Mouse (Mus musculus) left cerebral cortex, postnatal 10 days (tissue): Measurements from ENCODE around the gene Rnf207. TPM values are rescaled to one million over a fixed set of nuclear protein-coding genes. Genes with fewer than 3 reads are reported as not detected.

ENCODE experiments used
- DNase-seq, 2 experiments: peaks; one replicate each; pipeline ENCODE4 v3.0.0; 2021 to 2022; ENCODE audit warnings: low spot score in 2 of 2, mixed read lengths in 1 of 2; ENCODE audit errors: extremely low spot score in 1 of 2
- intact Hi-C: fragments of 180-260 bp; cut with DNase I; formaldehyde crosslinking; loops from one replicate; pipeline ENCODE4 v1.15.1; 2025
- total RNA-seq, 2 experiments: library from RNA; stranded (reverse); gene quantifications; 2 replicates each; pipeline ENCODE4 v1.2.3; 2021

Gene Rnf207
- total RNA-seq, 2 experiments from 2014 or later: 1.1 to 4.5 TPM

GRCm38 (mm10) chr4:152338419-152339292 lies 19.9 kb upstream of the Rnf207 start, which contains the start of gene Chd5:
Gene Chd5 (plus strand): TSS chr4:152338651.
- DNase-seq: peak; percentile 61 to 83
- intact Hi-C loops: no loop called here

DNA sequence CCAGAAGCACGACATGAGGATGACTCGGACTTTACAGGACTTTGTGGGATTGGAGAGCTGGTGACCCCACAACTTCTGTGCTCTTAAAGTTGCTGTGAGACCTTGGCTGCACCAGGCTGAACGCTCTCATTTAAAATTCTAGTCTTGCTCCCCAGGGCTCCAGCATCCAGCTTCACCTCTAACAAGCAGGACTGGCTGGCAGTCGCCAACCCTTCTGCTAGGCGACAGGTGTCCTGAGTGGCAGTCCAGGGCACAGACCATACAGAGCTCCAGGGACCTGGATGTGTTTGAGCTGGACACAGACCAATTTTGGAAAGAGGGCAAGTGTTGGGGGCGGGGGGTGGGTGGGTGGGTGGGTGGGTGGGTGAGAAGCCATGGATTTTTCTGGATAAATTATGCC lies 19.0 kb upstream of the Rnf207 start:
- no peak for DNase-seq
- intact Hi-C loops: no loop called here

- intact Hi-C loops: loop anchor here (2.0 kb wide), 1 partner anchor 101 kb away; no protein-coding TSS in a partner anchor
- no peak for DNase-seq
Observed at GRCm38 (mm10) chr4:152333587-152333986, 14.8 kb upstream of the Rnf207 start.

GRCm38 (mm10) chr4:152332952-152333351 lies 14.2 kb upstream of the Rnf207 start:
- peak in 1 of 2 experiments; percentile 80 for DNase-seq
- intact Hi-C loops: loop anchor here (2.0 kb wide), 1 partner anchor 102 kb away; no protein-coding TSS in a partner anchor

- intact Hi-C loops: no loop called here
- peak in 1 of 2 experiments; percentile 64 for DNase-seq
Observed at GRCm38 (mm10) chr4:152328691-152329090, 9.9 kb upstream of the Rnf207 start.

DNA sequence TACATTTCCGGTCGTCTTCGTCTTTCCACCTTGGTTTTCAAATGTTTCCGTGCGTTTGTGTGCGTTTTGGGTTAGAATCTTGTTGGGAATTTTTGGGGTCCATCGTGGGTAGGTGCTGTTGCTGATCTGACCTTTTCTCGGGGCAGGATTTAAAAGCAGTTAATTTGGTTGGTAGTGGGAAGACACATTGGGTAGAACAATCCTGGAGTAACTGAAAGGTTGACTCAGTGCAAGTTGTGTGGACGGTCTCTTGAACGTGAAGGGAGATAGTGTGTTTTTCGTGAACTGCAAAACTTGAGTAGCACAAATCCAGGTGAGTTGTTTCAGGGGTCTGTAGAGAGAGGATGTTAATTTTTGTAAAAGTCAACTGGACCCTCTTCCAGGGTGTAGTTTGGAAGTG lies 7.8 kb upstream of the Rnf207 start:
- no peak for DNase-seq
- intact Hi-C loops: no loop called here

GRCm38 (mm10) chr4:152325574-152326411 lies 7.0 kb upstream of the Rnf207 start, which contains the start of gene Rpl22:
Gene Rpl22 (plus strand): TSS chr4:152325742.
- intact Hi-C loops: no loop called here
- DNase-seq: peak; percentile 95

DNA sequence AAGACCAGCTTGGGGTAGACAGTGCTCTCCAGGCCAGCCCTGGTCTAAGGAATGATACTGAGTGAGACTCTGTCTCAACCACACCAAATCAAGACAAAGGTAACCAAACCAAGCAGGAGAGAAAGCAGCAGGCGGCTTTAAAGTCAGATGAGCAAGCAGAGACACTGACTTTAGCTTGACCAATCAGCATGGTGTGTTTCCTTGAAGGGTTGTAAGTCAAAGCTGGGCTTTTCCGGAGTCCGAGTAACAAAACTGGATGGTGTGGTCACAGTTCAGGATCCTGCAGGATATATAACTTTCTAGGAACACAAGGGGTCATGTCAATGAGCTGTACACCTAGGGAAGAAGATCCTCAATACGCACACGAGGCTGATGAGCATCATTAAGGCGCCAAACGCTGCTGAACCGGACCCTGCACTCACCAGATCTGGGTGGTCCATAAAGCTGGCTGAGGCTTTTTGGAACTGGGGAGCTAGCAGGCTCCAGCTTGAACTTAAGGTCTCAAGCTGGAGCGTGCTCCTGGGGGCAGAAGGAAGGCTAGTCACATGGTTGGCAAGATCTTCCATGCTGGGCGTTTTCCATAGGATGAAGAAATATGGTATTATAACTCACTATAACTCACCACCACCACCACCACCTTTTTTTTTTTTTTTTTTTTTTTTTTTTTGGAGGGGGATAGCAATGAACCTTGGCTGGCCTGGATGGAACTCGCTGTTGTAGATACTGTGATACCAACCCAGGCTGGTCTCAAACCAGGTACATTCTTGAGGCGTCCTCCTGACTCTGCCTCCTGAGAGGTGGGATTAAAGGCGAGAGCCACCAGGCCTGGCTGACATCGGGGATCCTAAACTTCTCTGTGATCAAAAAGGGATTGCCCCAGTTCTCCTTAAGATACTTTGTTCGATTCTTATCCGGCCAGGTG lies 6.1 kb upstream of the Rnf207 start:
- intact Hi-C loops: no loop called here
- no peak for DNase-seq

DNA sequence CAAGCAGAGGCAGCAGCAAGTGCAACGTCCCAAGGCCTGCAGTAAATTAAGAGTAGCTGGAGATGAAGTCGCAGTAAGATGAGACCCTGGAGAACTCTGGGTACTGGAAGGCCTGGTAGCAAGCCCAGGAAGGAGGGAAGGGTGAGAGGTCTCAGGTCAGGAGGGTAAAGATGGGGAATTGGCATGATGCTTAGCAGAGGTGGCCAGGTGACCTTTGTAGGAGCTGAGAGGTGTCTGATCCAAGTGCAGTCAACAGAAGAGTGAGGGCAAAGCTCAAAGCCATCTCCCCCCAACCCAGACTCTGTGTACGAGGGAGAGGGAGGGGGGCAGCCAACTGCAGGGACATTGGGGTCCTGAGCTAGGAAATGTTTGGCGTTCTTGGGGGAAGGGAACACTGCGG lies 2.7 kb upstream of the Rnf207 start:
- DNase-seq: no peak
- intact Hi-C loops: no loop called here

DNA sequence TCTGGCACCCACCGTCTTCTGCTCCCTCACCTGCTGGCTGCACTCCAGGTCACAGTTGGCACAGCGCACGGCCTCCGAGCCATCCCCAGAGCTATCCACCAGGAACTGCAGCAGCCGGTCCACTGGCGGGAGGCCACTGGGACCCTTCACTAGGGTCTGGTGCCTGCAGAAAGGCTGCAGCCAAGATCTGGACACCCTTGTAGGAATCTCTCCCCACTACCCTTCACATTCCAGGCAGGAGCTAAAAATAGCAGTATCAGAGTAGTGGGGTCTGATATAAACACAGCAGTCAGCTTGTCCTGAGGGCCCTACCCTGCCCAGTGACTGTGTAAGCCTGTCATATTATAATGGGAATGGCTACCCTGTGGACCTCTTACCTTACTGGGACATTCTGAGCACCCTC lies 1.2 kb downstream of the Rnf207 start:
- intact Hi-C loops: no loop called here
- no peak for DNase-seq

GRCm38 (mm10) chr4:152315498-152316213 lies 3.1 kb downstream of the Rnf207 start:
- no peak for DNase-seq
- intact Hi-C loops: no loop called here

GRCm38 (mm10) chr4:152313934-152314333 lies 4.9 kb downstream of the Rnf207 start:
- intact Hi-C loops: no loop called here
- peak in 1 of 2 experiments; percentile 78 for DNase-seq

GRCm38 (mm10) chr4:152313211-152313632 lies 5.6 kb downstream of the Rnf207 start:
- intact Hi-C loops: no loop called here
- DNase-seq: no peak

- DNase-seq: no peak
- intact Hi-C loops: no loop called here
Observed at GRCm38 (mm10) chr4:152312186-152312585, 6.6 kb downstream of the Rnf207 start.

- intact Hi-C loops: no loop called here
- no peak for DNase-seq
Observed at GRCm38 (mm10) chr4:152307542-152307941, 11.3 kb downstream of the Rnf207 start.

DNA sequence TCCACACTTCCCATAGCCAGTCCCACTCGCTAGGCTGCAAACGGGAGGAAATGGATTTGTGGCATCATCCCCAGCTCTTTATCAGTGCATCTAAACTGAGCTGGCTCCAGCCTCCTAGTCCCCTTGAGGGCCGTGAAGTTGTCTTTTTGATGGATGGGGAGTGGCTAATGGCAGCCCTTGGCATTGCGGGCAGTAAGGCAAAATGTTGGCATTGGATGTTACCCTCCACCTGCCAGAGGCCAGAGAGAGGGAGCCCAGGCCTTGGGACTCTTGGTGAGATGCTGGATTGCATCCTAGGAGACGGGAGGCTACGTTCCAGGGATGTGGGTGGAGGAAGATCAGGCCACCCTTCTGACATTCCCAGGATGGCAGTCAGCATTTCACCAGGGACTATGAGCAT lies 12.8 kb downstream of the Rnf207 start:
- intact Hi-C loops: no loop called here
- DNase-seq: no peak

DNA sequence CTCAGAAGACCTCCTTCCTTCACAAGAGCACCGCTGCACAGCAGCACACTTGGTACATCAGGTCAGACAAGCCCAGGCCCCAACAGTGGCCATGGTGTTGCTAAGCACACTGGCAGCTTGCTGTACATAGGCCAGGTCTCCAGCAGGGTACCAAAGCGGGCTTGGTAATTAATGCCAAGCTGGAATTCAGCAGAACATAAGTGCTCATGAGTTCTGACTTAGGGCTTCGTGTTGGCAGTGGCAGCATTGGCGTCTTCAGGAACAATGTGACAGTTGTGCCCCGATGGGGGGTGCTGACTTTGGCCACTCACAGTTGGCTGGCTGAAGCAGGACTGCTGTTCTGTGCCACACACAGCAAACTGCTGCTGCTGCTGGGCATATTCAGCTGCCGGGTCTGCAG lies 14.1 kb downstream of the Rnf207 start:
- no peak for DNase-seq
- intact Hi-C loops: no loop called here

DNA sequence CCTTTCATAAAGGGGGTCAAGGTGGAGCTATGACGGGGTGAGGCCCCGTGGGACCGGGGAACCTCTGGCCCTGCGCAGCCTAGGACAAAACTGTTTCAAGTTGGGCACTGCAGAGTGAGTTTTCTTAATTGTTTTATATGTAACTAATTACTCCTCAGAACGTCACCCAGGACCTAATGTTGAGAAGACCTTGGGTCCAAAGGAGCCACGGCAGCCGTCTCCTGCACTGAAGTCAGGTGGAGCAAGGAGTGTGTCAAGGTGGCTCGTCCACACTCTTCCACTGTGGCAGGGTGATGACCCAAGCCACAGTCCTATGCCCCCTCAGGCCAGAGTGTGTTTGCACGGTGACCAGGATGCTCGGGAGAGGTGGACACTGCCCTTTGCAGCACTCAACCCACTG lies 15.6 kb downstream of the Rnf207 start:
- intact Hi-C loops: no loop called here

More for the DNA sequence above, 15.6 kb downstream of the Rnf207 start:
- DNase-seq: no peak
